Mouse (Mus musculus) ES-Bruce4 (cell line): ENCODE data around the gene Atp6v1c2. TPM values are rescaled to one million over a fixed set of nuclear protein-coding genes. Genes with fewer than 3 reads are reported as not detected.

Experiments used
- H3K27ac ChIP-seq: 2 replicates; pipeline ENCODE4 v1.5.1; 2012; ENCODE audit warnings: low read length, inconsistent platforms; ENCODE audit not compliant: insufficient read depth
- H3K27me3 ChIP-seq: 2 replicates; pipeline ENCODE4 v1.6.1; 2012; ENCODE audit warnings: mild to moderate bottlenecking, low read length, inconsistent platforms; ENCODE audit not compliant: control insufficient read depth, poor library complexity, insufficient read depth, severe bottlenecking
- H3K36me3 ChIP-seq: 2 replicates; pipeline ENCODE4 v1.6.1; 2012; ENCODE audit warnings: inconsistent platforms, mild to moderate bottlenecking, low read length, moderate library complexity; ENCODE audit not compliant: control insufficient read depth, poor library complexity, insufficient read depth, severe bottlenecking
- H3K4me1 ChIP-seq: one replicate; pipeline ENCODE4 v1.8.1; 2011; ENCODE audit warnings: low read length; ENCODE audit not compliant: control insufficient read depth, insufficient read depth
- H3K4me3 ChIP-seq: 2 replicates; pipeline ENCODE4 v1.5.1; 2011; ENCODE audit warnings: low read depth, mild to moderate bottlenecking, low read length
- H3K9ac ChIP-seq: 2 replicates; pipeline ENCODE4 v1.6.1; 2012; ENCODE audit warnings: low read depth, mild to moderate bottlenecking, inconsistent platforms; ENCODE audit not compliant: poor library complexity, severe bottlenecking
- H3K9me3 ChIP-seq: replicated peaks from 2 replicates; pipeline ENCODE4 v1.6.1; 2012; ENCODE audit warnings: mild to moderate bottlenecking, low read length, inconsistent platforms; ENCODE audit not compliant: control insufficient read depth, poor library complexity, insufficient read depth, severe bottlenecking
- CTCF ChIP-seq: IDR thresholded peaks from one replicate; pipeline ENCODE4 v1.8.1; 2011; ENCODE audit warnings: low read depth, low read length
- EP300 ChIP-seq: IDR thresholded peaks from 2 replicates; pipeline ENCODE4 v1.6.1; 2011; ENCODE audit warnings: low read depth, low read length; ENCODE audit not compliant: insufficient read depth
- POLR2A ChIP-seq: IDR thresholded peaks from one replicate; pipeline ENCODE4 v1.8.1; 2011; ENCODE audit warnings: low read length; ENCODE audit not compliant: insufficient read depth
- polyA plus RNA-seq: library from polyadenylated mRNA; stranded (reverse); fragments of >200 nt; gene quantifications from 2 replicates; pipeline ENCODE4 v1.2.4, GENCODE M21; 2011; ENCODE audit warnings: low read depth; ENCODE audit not compliant: missing spikeins, insufficient read depth, insufficient read length

The Atp6v1c2 gene
- polyA plus RNA-seq, 1 experiment, result not detected

DNA sequence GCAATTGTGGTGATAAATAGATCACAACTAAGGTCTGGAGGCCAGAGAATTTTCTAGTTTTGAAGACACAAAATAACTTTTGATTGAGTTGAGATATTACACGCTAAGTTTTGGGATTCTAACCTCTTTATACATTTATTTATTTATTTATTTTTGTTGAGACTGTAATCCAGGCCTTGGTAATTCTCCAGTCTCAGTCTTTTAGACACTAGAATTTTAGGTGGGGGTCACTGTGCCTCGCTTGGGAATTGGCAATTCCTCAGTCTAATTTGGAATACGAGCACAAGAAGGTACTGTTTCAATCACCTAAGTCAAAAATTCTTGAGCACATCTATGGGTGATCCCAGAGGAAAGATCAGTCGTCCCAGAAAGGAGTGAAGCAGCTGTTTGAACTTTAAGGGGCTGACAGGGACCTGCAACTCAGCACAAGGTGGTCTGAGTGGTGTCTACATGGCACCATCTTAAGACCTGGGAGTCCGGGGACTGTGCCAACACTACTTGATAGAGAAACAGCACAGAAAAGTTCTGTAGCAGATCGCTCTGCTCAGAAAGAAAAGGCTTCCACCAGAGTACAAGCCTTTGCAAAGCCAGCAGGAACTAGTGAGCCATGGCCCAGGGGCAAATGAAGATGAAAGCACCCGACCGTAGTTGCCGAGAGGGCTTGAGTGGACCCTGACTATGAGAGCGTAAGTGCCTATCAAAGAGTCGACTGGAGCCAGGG, 18.3 kb upstream of the Atp6v1c2 start:
- H3K27me3 ChIP-seq, result no peaks in the 10 kb centered on the region
- peak overlapping the region; percentile 78 for H3K9ac ChIP-seq
- peaks cover 14% of the 10 kb centered on the region for H3K36me3 ChIP-seq
- TF ChIP-seq POLR2A (no peak), CTCF (no peak), EP300 (no peak)
- no peaks in the 10 kb centered on the region for H3K4me1 ChIP-seq
- H3K27ac ChIP-seq, result no peak overlapping the region
- H3K9me3 ChIP-seq, result no peaks in the 10 kb centered on the region
- peak overlapping the region; percentile 85 for H3K4me3 ChIP-seq

DNA sequence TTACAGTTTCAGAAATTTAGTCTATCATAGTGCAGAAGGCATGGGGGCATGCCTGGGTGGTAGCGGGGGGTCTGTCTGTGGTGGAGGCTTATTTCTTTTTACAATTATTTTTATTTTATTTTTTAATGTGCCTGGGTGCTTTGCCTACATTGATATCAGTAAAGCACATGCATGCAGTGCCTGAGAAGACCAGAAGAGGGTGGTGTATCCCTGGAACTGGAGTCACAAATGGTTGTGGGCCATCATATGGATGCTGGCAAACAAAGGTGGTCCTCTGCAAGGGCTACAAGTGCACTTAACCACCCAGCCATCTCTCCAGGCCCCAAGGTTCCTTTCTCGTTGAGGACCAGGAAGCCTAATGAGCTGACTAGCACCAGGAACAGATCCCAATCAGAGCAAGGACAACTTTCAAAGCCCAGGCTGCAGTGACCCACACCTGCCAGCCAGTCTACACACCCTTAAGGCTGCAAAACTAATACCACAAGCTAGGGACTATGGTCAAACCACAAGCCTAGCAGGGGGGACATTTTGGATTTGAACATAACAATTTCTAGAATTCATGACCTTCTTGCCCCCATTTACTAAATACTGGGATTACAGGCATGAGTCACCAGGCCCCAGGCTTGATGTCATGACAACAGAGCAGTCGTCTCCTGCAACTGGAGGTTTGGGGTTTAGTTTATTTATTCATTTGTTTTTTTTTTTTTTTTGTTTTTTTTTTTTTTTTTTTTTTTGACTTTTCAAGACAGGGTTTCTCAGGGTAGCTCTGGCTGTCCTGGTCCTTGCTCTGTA, 10.2 kb upstream of the Atp6v1c2 start:
- Histone ChIP-seq H3K9me3 (no peaks in the 10 kb centered on the region), H3K27ac (no peak overlapping the region), H3K9ac (no peak overlapping the region), H3K4me1 (no peaks in the 10 kb centered on the region), H3K36me3 (no peaks in the 10 kb centered on the region), H3K4me3 (no peak overlapping the region), H3K27me3 (no peaks in the 10 kb centered on the region)
- no peak for TF ChIP-seq POLR2A
- TF ChIP-seq EP300, result no peak
- TF ChIP-seq CTCF, result peak; percentile 19

DNA sequence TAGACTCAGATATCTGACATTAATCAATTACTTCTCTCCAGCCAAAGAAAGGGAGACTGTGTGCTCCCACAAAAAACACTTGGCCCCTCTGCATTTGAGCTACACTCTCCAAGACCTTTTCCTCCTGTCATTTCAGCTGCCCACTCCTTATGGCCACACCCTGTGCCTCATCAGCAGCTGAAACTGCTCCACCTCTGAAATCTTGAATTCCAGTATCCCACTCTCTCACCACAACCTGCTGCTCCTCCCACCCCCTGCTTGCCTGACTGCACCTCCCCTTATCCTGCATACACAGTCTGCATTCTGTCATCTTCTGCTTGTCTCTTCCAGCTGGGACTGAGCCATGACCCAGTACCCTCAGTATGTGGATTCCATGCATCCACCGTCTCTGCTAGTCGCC, 9.2 kb upstream of the Atp6v1c2 start:
- TF ChIP-seq CTCF, result no peak
- no peak for TF ChIP-seq POLR2A
- TF ChIP-seq EP300, result no peak
- Histone ChIP-seq H3K4me3 (no peak overlapping the region), H3K9me3 (no peaks in the 10 kb centered on the region), H3K27me3 (no peaks in the 10 kb centered on the region), H3K4me1 (no peaks in the 10 kb centered on the region), H3K27ac (no peak overlapping the region), H3K36me3 (no peaks in the 10 kb centered on the region), H3K9ac (no peak overlapping the region)

DNA sequence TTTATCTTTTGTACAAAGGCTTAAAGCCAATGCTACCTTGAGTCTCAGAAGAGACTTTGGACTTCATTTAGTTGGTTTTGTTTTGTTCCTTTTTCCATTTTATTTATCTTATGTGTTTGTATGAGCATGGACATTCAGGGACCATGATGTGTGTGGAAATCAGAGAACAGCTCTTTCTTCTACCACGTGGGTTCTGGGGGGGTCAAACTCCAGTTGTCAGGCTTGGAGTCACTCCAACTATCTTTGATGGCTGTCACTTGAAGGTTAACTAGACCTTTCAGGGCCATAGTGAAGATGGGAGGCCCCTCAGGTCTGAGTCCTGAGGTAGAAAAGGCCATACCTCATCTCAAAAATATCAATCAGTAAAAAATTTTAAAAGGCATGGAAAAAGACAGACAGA, 4.3 kb upstream of the Atp6v1c2 start:
- TF ChIP-seq POLR2A (no peak), CTCF (no peak), EP300 (no peak)

DNA sequence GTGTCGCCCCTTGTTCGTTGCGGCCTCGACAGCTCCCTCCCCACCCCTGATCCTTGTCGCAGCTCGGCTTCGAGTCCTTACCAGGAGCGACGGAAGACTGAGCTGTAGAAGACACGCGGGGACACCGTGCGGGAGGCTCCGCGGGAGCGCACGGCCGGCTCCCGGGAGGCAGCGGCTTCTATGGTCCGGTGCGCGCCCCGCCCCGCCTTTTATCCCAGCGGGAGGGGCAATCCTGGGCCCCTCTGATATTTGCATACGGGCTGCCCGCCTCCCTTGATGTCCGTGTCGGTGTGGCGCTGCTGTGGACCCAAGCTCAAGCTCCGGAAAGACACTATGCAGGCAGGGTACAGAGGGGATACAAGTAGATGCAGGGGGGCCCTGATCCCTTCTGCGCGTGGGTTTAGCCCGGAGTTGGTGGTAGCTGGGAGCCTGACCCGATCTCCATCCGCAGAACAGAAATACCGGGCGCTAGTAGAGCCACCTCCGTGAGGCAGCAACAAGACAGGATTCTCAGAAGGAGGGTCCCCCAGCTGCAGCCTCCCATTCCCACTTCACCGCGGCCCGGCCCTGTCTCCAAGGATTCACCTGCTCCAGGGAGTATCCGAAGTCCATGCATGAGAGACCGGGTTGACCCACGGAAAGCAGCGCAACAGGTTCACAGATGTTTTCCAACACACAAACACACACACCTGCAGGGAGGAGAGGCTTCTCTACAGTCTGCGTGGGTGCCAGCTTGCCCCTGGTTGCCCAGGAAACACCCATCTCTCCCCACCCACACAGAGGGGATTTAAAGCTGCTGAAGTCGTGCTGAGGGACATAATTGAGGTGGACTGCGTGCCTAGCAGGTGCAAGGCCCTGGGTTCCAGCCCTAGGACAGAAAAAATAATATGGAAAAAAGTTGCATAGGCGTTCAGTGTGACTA, 4.3 kb downstream of the Atp6v1c2 start:
- Histone ChIP-seq H3K36me3 (no peaks in the 10 kb centered on the region), H3K27me3 (peaks cover 6% of the 10 kb centered on the region), H3K27ac (no peak overlapping the region), H3K4me3 (peak overlapping the region; percentile 61), H3K4me1 (no peaks in the 10 kb centered on the region), H3K9me3 (no peaks in the 10 kb centered on the region), H3K9ac (peak overlapping the region; percentile 10; the same call in 1 of the 2 replicates)
- TF ChIP-seq POLR2A, result no peak

More for the DNA sequence above, 4.3 kb upstream of the Atp6v1c2 start:
- no peaks in the 10 kb centered on the region for H3K9me3 ChIP-seq
- H3K4me1 ChIP-seq, result no peaks in the 10 kb centered on the region
- H3K36me3 ChIP-seq, result no peaks in the 10 kb centered on the region
- H3K27ac ChIP-seq, result no peak overlapping the region
- no peak overlapping the region for H3K4me3 ChIP-seq
- peaks cover 1% of the 10 kb centered on the region; the same call in 1 of the 2 replicates for H3K27me3 ChIP-seq
- no peak overlapping the region for H3K9ac ChIP-seq

DNA sequence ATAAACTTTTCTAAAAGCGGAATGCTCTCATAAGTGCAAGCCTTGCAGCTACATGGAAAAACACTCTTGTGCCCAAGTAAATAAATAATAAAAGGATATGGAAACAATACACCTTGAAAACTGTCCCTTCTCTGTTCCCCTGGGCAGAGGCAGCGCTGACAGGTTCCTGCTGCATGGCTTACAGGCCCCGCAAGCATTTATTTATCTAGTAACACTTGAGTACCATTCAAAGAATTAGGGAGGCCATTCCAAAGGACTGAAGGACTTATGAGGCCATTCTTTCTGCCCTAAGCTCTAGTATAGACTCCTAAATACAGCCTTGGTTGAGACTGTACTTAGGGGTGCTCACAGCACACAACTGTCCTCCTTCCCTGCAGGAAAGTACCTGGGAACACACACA, 10.7 kb downstream of the Atp6v1c2 start:
- Histone ChIP-seq H3K27ac (no peak overlapping the region), H3K4me3 (no peak overlapping the region), H3K4me1 (no peaks in the 10 kb centered on the region), H3K9me3 (no peaks in the 10 kb centered on the region), H3K27me3 (peaks cover under 1% of the 10 kb centered on the region; the same call in 1 of the 2 replicates), H3K36me3 (no peaks in the 10 kb centered on the region), H3K9ac (no peak overlapping the region)
- TF ChIP-seq EP300 (no peak), POLR2A (no peak), CTCF (no peak)
